Mouse (Mus musculus): ENCODE measurements around the gene H2-T3. TPM values are rescaled to one million over a fixed set of nuclear protein-coding genes. Genes with fewer than 3 reads are reported as not detected.
"Not testable (repeated sequence)": the region's sequence is repeated elsewhere in the genome, so short reads cannot be mapped to it uniquely, and the experiment has no call there.

Gene H2-T3
- polyA plus RNA-seq (2011; ENCODE audit: insufficient read depth, insufficient read length, low read depth, missing spikeins): 0.64 and 0.84 TPM in 2 replicates

- Histone ChIP-seq H3K36me3 (ENCODE audit: control insufficient read depth, insufficient read depth, low read length, poor library complexity, severe bottlenecking) (no peaks in the 10 kb centered on the region), H3K27me3 (ENCODE audit: control insufficient read depth, insufficient read depth, low read length, poor library complexity, severe bottlenecking) (no peaks in the 10 kb centered on the region), H3K4me3 (ENCODE audit: low read depth, low read length) (peak within 1 kb of the TSS; percentile 46), H3K4me1 (ENCODE audit: control insufficient read depth, insufficient read depth, low read length) (peaks cover 2% of the 10 kb centered on the region), H3K9ac (ENCODE audit: low read depth, poor library complexity, severe bottlenecking) (peak within 1 kb of the TSS; percentile 14; the same call in 1 of the 2 replicates), H3K27ac (ENCODE audit: insufficient read depth, low read length) (no peak within 1 kb of the TSS), H3K9me3 (replicated peaks; ENCODE audit: control insufficient read depth, insufficient read depth, low read length, poor library complexity, severe bottlenecking) (no peaks in the 10 kb centered on the region)
- TF ChIP-seq POLR2A (IDR thresholded peaks at IDR 0.05; ENCODE audit: insufficient read depth, low read length) (no peak), EP300 (IDR thresholded peaks at IDR 0.05; ENCODE audit: insufficient read depth, low read depth, low read length) (no peak), CTCF (IDR thresholded peaks at IDR 0.05; ENCODE audit: low read depth, low read length) (no peak)
Observed at GRCm38 (mm10) chr17:36190169-36190507, at the start of gene H2-T3. TSS of gene H2-T3 (minus strand) at chr17:36190287.

GRCm38 (mm10) chr17:36237321-36237921 lies 47.3 kb upstream of the H2-T3 start:
- no peak overlapping the region for H3K27ac ChIP-seq (ENCODE audit: insufficient read depth, low read length)

GRCm38 (mm10) chr17:36235300-36235699 lies 45.2 kb upstream of the H2-T3 start:
- not testable (repeated sequence) for H3K4me3 ChIP-seq (ENCODE audit: low read depth, low read length); H3K27me3 ChIP-seq (ENCODE audit: control insufficient read depth, insufficient read depth, low read length, poor library complexity, severe bottlenecking); H3K27ac ChIP-seq (ENCODE audit: insufficient read depth, low read length); H3K4me1 ChIP-seq (ENCODE audit: control insufficient read depth, insufficient read depth, low read length); H3K36me3 ChIP-seq (ENCODE audit: control insufficient read depth, insufficient read depth, low read length, poor library complexity, severe bottlenecking); H3K9me3 ChIP-seq (replicated peaks; ENCODE audit: control insufficient read depth, insufficient read depth, low read length, poor library complexity, severe bottlenecking)
- 0 out of 2 replicates have a peak overlapping the region, but pooled peaks have one; percentile 24 for H3K9ac ChIP-seq (ENCODE audit: low read depth, poor library complexity, severe bottlenecking)
- TF ChIP-seq EP300 (IDR thresholded peaks at IDR 0.05; ENCODE audit: insufficient read depth, low read depth, low read length): peak; percentile 68

More at GRCm38 (mm10) chr17:36237321-36237921, 47.3 kb upstream of the H2-T3 start:
- no peaks in the 10 kb centered on the region for H3K27me3 ChIP-seq (ENCODE audit: control insufficient read depth, insufficient read depth, low read length, poor library complexity, severe bottlenecking)
- no peaks in the 10 kb centered on the region for H3K9me3 ChIP-seq (replicated peaks; ENCODE audit: control insufficient read depth, insufficient read depth, low read length, poor library complexity, severe bottlenecking)
- TF ChIP-seq POLR2A (IDR thresholded peaks at IDR 0.05; ENCODE audit: insufficient read depth, low read length) (no peak), CTCF (IDR thresholded peaks at IDR 0.05; ENCODE audit: low read depth, low read length) (no peak), EP300 (IDR thresholded peaks at IDR 0.05; ENCODE audit: insufficient read depth, low read depth, low read length) (no peak)
- peak overlapping the region; percentile 77 for H3K9ac ChIP-seq (ENCODE audit: low read depth, poor library complexity, severe bottlenecking)
- H3K4me3 ChIP-seq (ENCODE audit: low read depth, low read length): peak overlapping the region; percentile 71
- peaks cover 5% of the 10 kb centered on the region for H3K4me1 ChIP-seq (ENCODE audit: control insufficient read depth, insufficient read depth, low read length)
- no peaks in the 10 kb centered on the region for H3K36me3 ChIP-seq (ENCODE audit: control insufficient read depth, insufficient read depth, low read length, poor library complexity, severe bottlenecking)

- peaks cover 5% of the 10 kb centered on the region for H3K4me1 ChIP-seq (ENCODE audit: control insufficient read depth, insufficient read depth, low read length)
- H3K27ac ChIP-seq (ENCODE audit: insufficient read depth, low read length): no peak overlapping the region
- no peak overlapping the region for H3K9ac ChIP-seq (ENCODE audit: low read depth, poor library complexity, severe bottlenecking)
- H3K9me3 ChIP-seq (replicated peaks; ENCODE audit: control insufficient read depth, insufficient read depth, low read length, poor library complexity, severe bottlenecking): no peaks in the 10 kb centered on the region
- TF ChIP-seq POLR2A (IDR thresholded peaks at IDR 0.05; ENCODE audit: insufficient read depth, low read length) (no peak), EP300 (IDR thresholded peaks at IDR 0.05; ENCODE audit: insufficient read depth, low read depth, low read length) (no peak), CTCF (IDR thresholded peaks at IDR 0.05; ENCODE audit: low read depth, low read length) (no peak)
- no peaks in the 10 kb centered on the region for H3K27me3 ChIP-seq (ENCODE audit: control insufficient read depth, insufficient read depth, low read length, poor library complexity, severe bottlenecking)
- no peaks in the 10 kb centered on the region for H3K36me3 ChIP-seq (ENCODE audit: control insufficient read depth, insufficient read depth, low read length, poor library complexity, severe bottlenecking)
- no peak overlapping the region for H3K4me3 ChIP-seq (ENCODE audit: low read depth, low read length)
Observed at GRCm38 (mm10) chr17:36233572-36233971, 43.5 kb upstream of the H2-T3 start.

- no peaks in the 10 kb centered on the region for H3K9me3 ChIP-seq (replicated peaks; ENCODE audit: control insufficient read depth, insufficient read depth, low read length, poor library complexity, severe bottlenecking)
- H3K27me3 ChIP-seq (ENCODE audit: control insufficient read depth, insufficient read depth, low read length, poor library complexity, severe bottlenecking): no peaks in the 10 kb centered on the region
- H3K36me3 ChIP-seq (ENCODE audit: control insufficient read depth, insufficient read depth, low read length, poor library complexity, severe bottlenecking): no peaks in the 10 kb centered on the region
- no peak overlapping the region for H3K4me3 ChIP-seq (ENCODE audit: low read depth, low read length)
- no peak overlapping the region for H3K27ac ChIP-seq (ENCODE audit: insufficient read depth, low read length)
- H3K9ac ChIP-seq (ENCODE audit: low read depth, poor library complexity, severe bottlenecking): no peak overlapping the region
- H3K4me1 ChIP-seq (ENCODE audit: control insufficient read depth, insufficient read depth, low read length): peaks cover 5% of the 10 kb centered on the region
- no peak for TF ChIP-seq POLR2A (IDR thresholded peaks at IDR 0.05; ENCODE audit: insufficient read depth, low read length)
- TF ChIP-seq CTCF (IDR thresholded peaks at IDR 0.05; ENCODE audit: low read depth, low read length): peak; percentile 47
- no peak for TF ChIP-seq EP300 (IDR thresholded peaks at IDR 0.05; ENCODE audit: insufficient read depth, low read depth, low read length)
Observed at GRCm38 (mm10) chr17:36231318-36231717, 41.2 kb upstream of the H2-T3 start.

- no peaks in the 10 kb centered on the region for H3K36me3 ChIP-seq (ENCODE audit: control insufficient read depth, insufficient read depth, low read length, poor library complexity, severe bottlenecking)
- TF ChIP-seq POLR2A (IDR thresholded peaks at IDR 0.05; ENCODE audit: insufficient read depth, low read length): no peak
- TF ChIP-seq CTCF (IDR thresholded peaks at IDR 0.05; ENCODE audit: low read depth, low read length): no peak
- no peak for TF ChIP-seq EP300 (IDR thresholded peaks at IDR 0.05; ENCODE audit: insufficient read depth, low read depth, low read length)
- no peaks in the 10 kb centered on the region for H3K9me3 ChIP-seq (replicated peaks; ENCODE audit: control insufficient read depth, insufficient read depth, low read length, poor library complexity, severe bottlenecking)
- H3K4me3 ChIP-seq (ENCODE audit: low read depth, low read length): no peak overlapping the region
- H3K4me1 ChIP-seq (ENCODE audit: control insufficient read depth, insufficient read depth, low read length): no peaks in the 10 kb centered on the region
- H3K9ac ChIP-seq (ENCODE audit: low read depth, poor library complexity, severe bottlenecking): no peak overlapping the region
- no peaks in the 10 kb centered on the region for H3K27me3 ChIP-seq (ENCODE audit: control insufficient read depth, insufficient read depth, low read length, poor library complexity, severe bottlenecking)
- H3K27ac ChIP-seq (ENCODE audit: insufficient read depth, low read length): no peak overlapping the region
Observed at GRCm38 (mm10) chr17:36229046-36229445, 39.0 kb upstream of the H2-T3 start.

Measured in ES-Bruce4 (cell line).